Mouse (Mus musculus): ENCODE results near the gene Spaar. TPM values are rescaled to one million over a fixed set of nuclear protein-coding genes. Genes with fewer than 3 reads are reported as not detected.
"Not testable (repeated sequence)": the region's sequence is repeated elsewhere in the genome, so short reads cannot be mapped to it uniquely, and the experiment has no call there.

Spaar gene
- polyA plus RNA-seq, 1 experiment from 2014 or later, result not detected

GRCm38 (mm10) chr4:43761336-43761735 lies 31.5 kb downstream of the Spaar start:
- H3K36me3 ChIP-seq (ENCODE audit: control insufficient read depth, insufficient read depth, low read length), result no peaks in the 10 kb centered on the region
- ATAC-seq (replicated peaks; ENCODE audit: low FRiP score), result no peak
- H3K4me1 ChIP-seq (replicated peaks; ENCODE audit: control insufficient read depth, insufficient read depth, low read length), result no peaks in the 10 kb centered on the region
- DNase-seq (ENCODE audit: low spot score), result no peak
- no peaks in the 10 kb centered on the region for H3K9me3 ChIP-seq (ENCODE audit: control insufficient read depth, low read length)
- no peaks in the 10 kb centered on the region for H3K27me3 ChIP-seq (replicated peaks; ENCODE audit: control insufficient read depth, insufficient read depth, low read length)
- no peak overlapping the region for H3K27ac ChIP-seq (ENCODE audit: low read depth, low read length)
- no peak overlapping the region for H3K9ac ChIP-seq (ENCODE audit: low read depth, low read length)
- WGBS, result 56% methylated on average over 2 of the region's 2 CpGs
- no peak overlapping the region for H3K4me2 ChIP-seq
- no peak overlapping the region for H3K4me3 ChIP-seq (ENCODE audit: low read depth, low read length)

DNA sequence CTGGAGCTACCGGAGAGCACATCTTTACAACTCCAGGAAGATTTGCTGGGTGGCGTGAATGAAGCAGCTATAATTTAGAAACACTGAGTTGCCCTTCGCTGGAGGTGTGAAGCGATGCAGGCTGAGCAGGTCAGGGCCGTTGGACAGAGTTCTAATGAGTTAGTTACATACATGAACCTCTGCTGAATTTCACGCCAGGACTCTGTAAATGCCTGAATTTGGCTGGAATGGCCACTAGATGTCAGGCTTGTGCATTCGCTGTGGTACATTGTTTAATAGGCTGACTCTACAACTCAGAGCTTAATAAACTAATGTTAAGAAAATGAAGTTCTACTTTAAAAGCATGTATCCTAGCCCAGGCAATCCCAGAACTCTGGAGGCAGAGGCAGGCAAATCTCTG lies 33.6 kb downstream of the Spaar start:
- ATAC-seq (replicated peaks; ENCODE audit: low FRiP score) (no peak), DNase-seq (ENCODE audit: low spot score) (no peak)
- Histone ChIP-seq H3K36me3 (ENCODE audit: control insufficient read depth, insufficient read depth, low read length) (no peaks in the 10 kb centered on the region), H3K27me3 (replicated peaks; ENCODE audit: control insufficient read depth, insufficient read depth, low read length) (no peaks in the 10 kb centered on the region), H3K9ac (ENCODE audit: low read depth, low read length) (no peak overlapping the region), H3K27ac (ENCODE audit: low read depth, low read length) (no peak overlapping the region), H3K9me3 (ENCODE audit: control insufficient read depth, low read length) (no peaks in the 10 kb centered on the region), H3K4me1 (replicated peaks; ENCODE audit: control insufficient read depth, insufficient read depth, low read length) (no peaks in the 10 kb centered on the region), H3K4me2 (no peak overlapping the region), H3K4me3 (ENCODE audit: low read depth, low read length) (no peak overlapping the region)
- WGBS, result 23% methylated on average over 7 of the region's 7 CpGs

- Histone ChIP-seq H3K4me3 (ENCODE audit: low read depth, low read length) (no peak overlapping the region), H3K9me3 (ENCODE audit: control insufficient read depth, low read length) (no peaks in the 10 kb centered on the region), H3K36me3 (ENCODE audit: control insufficient read depth, insufficient read depth, low read length) (no peaks in the 10 kb centered on the region), H3K27me3 (replicated peaks; ENCODE audit: control insufficient read depth, insufficient read depth, low read length) (no peaks in the 10 kb centered on the region), H3K4me1 (replicated peaks; ENCODE audit: control insufficient read depth, insufficient read depth, low read length) (no peaks in the 10 kb centered on the region), H3K27ac (ENCODE audit: low read depth, low read length) (no peak overlapping the region), H3K4me2 (no peak overlapping the region), H3K9ac (ENCODE audit: low read depth, low read length) (no peak overlapping the region)
- 84% methylated on average over 5 of the region's 5 CpGs for WGBS
- no peak for ATAC-seq (replicated peaks; ENCODE audit: low FRiP score)
- no peak for DNase-seq (ENCODE audit: low spot score)
Observed at GRCm38 (mm10) chr4:43768341-43768740, 38.5 kb downstream of the Spaar start.

- no peak for DNase-seq (ENCODE audit: low spot score)
- whole genome bisulfite sequencing, result 89% methylated on average over 2 of the region's 2 CpGs
- Histone ChIP-seq H3K9me3 (ENCODE audit: control insufficient read depth, low read length) (no peaks in the 10 kb centered on the region), H3K36me3 (ENCODE audit: control insufficient read depth, insufficient read depth, low read length) (no peaks in the 10 kb centered on the region), H3K9ac (ENCODE audit: low read depth, low read length) (no peak overlapping the region), H3K4me3 (ENCODE audit: low read depth, low read length) (no peak overlapping the region), H3K27me3 (replicated peaks; ENCODE audit: control insufficient read depth, insufficient read depth, low read length) (no peaks in the 10 kb centered on the region), H3K4me2 (no peak overlapping the region), H3K27ac (ENCODE audit: low read depth, low read length) (no peak overlapping the region), H3K4me1 (replicated peaks; ENCODE audit: control insufficient read depth, insufficient read depth, low read length) (no peaks in the 10 kb centered on the region)
- ATAC-seq (replicated peaks; ENCODE audit: low FRiP score), result no peak
Observed at GRCm38 (mm10) chr4:43769374-43769773, 39.5 kb downstream of the Spaar start.

- no peaks in the 10 kb centered on the region for H3K27me3 ChIP-seq (replicated peaks; ENCODE audit: control insufficient read depth, insufficient read depth, low read length)
- no peak within 1 kb of the TSS for H3K4me2 ChIP-seq
- ATAC-seq (replicated peaks; ENCODE audit: low FRiP score), result no peak
- no peak within 1 kb of the TSS for H3K27ac ChIP-seq (ENCODE audit: low read depth, low read length)
- H3K36me3 ChIP-seq (ENCODE audit: control insufficient read depth, insufficient read depth, low read length), result no peaks in the 10 kb centered on the region
- no peaks in the 10 kb centered on the region for H3K9me3 ChIP-seq (ENCODE audit: control insufficient read depth, low read length)
- no peak within 1 kb of the TSS for H3K9ac ChIP-seq (ENCODE audit: low read depth, low read length)
- DNase-seq (ENCODE audit: low spot score), result no peak
- H3K4me1 ChIP-seq (replicated peaks; ENCODE audit: control insufficient read depth, insufficient read depth, low read length), result no peaks in the 10 kb centered on the region
- H3K4me3 ChIP-seq (ENCODE audit: low read depth, low read length), result no peak within 1 kb of the TSS
- WGBS, result 76% methylated on average over 6 of the region's 6 CpGs
Observed at GRCm38 (mm10) chr4:43770909-43771308, 41.1 kb downstream of the Spaar start, which contains the start of gene Olfr159. Gene Olfr159, minus strand, starts transcription at chr4:43771009.

GRCm38 (mm10) chr4:43771626-43772025 lies 41.8 kb downstream of the Spaar start:
- 54% methylated on average over 6 of the region's 6 CpGs for WGBS

DNA sequence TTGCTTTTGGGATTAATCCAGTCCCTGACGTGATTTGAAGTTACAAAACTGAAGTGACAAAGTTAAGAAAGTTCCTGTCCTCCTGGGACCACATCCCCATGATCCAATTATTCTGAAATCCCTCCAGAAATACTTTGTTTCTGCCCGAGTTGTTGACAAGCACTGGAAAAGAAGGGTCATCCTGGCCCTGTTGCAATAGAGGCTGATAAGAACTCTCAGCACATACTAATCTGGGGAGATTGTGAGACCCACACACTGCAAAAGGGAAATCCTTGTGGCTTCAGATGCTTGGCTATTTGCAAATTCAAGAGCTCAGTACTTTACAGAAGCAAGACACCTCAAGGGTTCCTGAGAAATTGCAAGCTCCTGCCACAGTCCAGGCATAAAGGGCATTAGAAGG lies 42.5 kb downstream of the Spaar start:
- no peaks in the 10 kb centered on the region for H3K9me3 ChIP-seq (ENCODE audit: control insufficient read depth, low read length)
- H3K4me2 ChIP-seq, result no peak overlapping the region
- H3K27ac ChIP-seq (ENCODE audit: low read depth, low read length), result no peak overlapping the region
- no peak for ATAC-seq (replicated peaks; ENCODE audit: low FRiP score)
- DNase-seq (ENCODE audit: low spot score), result no peak
- no peaks in the 10 kb centered on the region for H3K36me3 ChIP-seq (ENCODE audit: control insufficient read depth, insufficient read depth, low read length)
- WGBS, result 27% methylated on average over 2 of the region's 2 CpGs
- H3K27me3 ChIP-seq (replicated peaks; ENCODE audit: control insufficient read depth, insufficient read depth, low read length), result no peaks in the 10 kb centered on the region
- H3K9ac ChIP-seq (ENCODE audit: low read depth, low read length), result no peak overlapping the region
- H3K4me1 ChIP-seq (replicated peaks; ENCODE audit: control insufficient read depth, insufficient read depth, low read length), result no peaks in the 10 kb centered on the region
- no peak overlapping the region for H3K4me3 ChIP-seq (ENCODE audit: low read depth, low read length)

More at GRCm38 (mm10) chr4:43771626-43772025, 41.8 kb downstream of the Spaar start:
- no peak overlapping the region for H3K27ac ChIP-seq (ENCODE audit: low read depth, low read length)
- H3K9ac ChIP-seq (ENCODE audit: low read depth, low read length), result no peak overlapping the region
- H3K4me2 ChIP-seq, result no peak overlapping the region
- ATAC-seq (replicated peaks; ENCODE audit: low FRiP score), result no peak
- H3K27me3 ChIP-seq (replicated peaks; ENCODE audit: control insufficient read depth, insufficient read depth, low read length), result no peaks in the 10 kb centered on the region
- H3K36me3 ChIP-seq (ENCODE audit: control insufficient read depth, insufficient read depth, low read length), result no peaks in the 10 kb centered on the region
- H3K4me3 ChIP-seq (ENCODE audit: low read depth, low read length), result no peak overlapping the region
- no peaks in the 10 kb centered on the region for H3K4me1 ChIP-seq (replicated peaks; ENCODE audit: control insufficient read depth, insufficient read depth, low read length)
- DNase-seq (ENCODE audit: low spot score), result no peak
- H3K9me3 ChIP-seq (ENCODE audit: control insufficient read depth, low read length), result no peaks in the 10 kb centered on the region

- H3K27me3 ChIP-seq (replicated peaks; ENCODE audit: control insufficient read depth, insufficient read depth, low read length), result no peaks in the 10 kb centered on the region
- H3K4me2 ChIP-seq, result no peak overlapping the region
- H3K9ac ChIP-seq (ENCODE audit: low read depth, low read length), result no peak overlapping the region
- 67% methylated on average over 6 of the region's 6 CpGs for WGBS
- no peak overlapping the region for H3K27ac ChIP-seq (ENCODE audit: low read depth, low read length)
- H3K9me3 ChIP-seq (ENCODE audit: control insufficient read depth, low read length), result no peaks in the 10 kb centered on the region
- DNase-seq (ENCODE audit: low spot score) (no peak), ATAC-seq (replicated peaks; ENCODE audit: low FRiP score) (no peak)
- no peak overlapping the region for H3K4me3 ChIP-seq (ENCODE audit: low read depth, low read length)
- no peaks in the 10 kb centered on the region for H3K4me1 ChIP-seq (replicated peaks; ENCODE audit: control insufficient read depth, insufficient read depth, low read length)
- no peaks in the 10 kb centered on the region for H3K36me3 ChIP-seq (ENCODE audit: control insufficient read depth, insufficient read depth, low read length)
Observed at GRCm38 (mm10) chr4:43795296-43795695, 65.5 kb downstream of the Spaar start.

- H3K27ac ChIP-seq (ENCODE audit: low read depth, low read length); H3K9ac ChIP-seq (ENCODE audit: low read depth, low read length); H3K4me3 ChIP-seq (ENCODE audit: low read depth, low read length); ATAC-seq (replicated peaks; ENCODE audit: low FRiP score); H3K4me2 ChIP-seq; H3K36me3 ChIP-seq (ENCODE audit: control insufficient read depth, insufficient read depth, low read length); DNase-seq (ENCODE audit: low spot score); H3K9me3 ChIP-seq (ENCODE audit: control insufficient read depth, low read length); H3K4me1 ChIP-seq (replicated peaks; ENCODE audit: control insufficient read depth, insufficient read depth, low read length); H3K27me3 ChIP-seq (replicated peaks; ENCODE audit: control insufficient read depth, insufficient read depth, low read length): not testable (repeated sequence)
- 79% methylated on average over 5 of the region's 5 CpGs for WGBS
Observed at GRCm38 (mm10) chr4:43795844-43796243, 66.0 kb downstream of the Spaar start.
